Mouse (Mus musculus) CD4-positive, CD25-positive, alpha-beta regulatory T cell (primary cell): ENCODE measurements around the gene Rcan1. TPM values are rescaled to one million over a fixed set of nuclear protein-coding genes. Genes with fewer than 3 reads are reported as not detected.

Experiments
- polyA plus RNA-seq: library from polyadenylated mRNA; unstranded; fragments of 100-300 nt; shearing (Covaris generic); gene quantifications from one replicate; pipeline ENCODE4 v1.2.1, GENCODE M21; 2017

Rcan1 gene
- polyA plus RNA-seq = 13.5 TPM

DNA sequence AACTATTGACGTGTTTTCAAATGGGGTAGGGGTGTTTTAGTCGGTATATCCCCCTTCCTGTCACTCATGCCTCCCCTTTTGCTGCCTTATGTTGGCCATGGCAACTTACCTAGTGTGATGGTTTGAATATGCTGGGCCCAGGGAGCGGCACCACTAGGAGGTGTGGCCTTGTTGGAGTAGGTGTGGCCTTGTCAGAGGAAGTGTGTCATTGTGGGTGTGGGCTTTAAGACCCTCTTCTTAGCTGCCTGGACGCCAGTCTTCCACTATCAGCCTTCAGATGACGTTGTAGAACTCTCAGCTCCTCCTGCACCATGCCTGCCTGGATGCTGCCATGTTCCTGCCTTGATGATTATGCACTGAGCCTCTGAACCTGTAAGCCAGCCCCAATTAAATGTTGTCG lies at the start of gene Rcan1:
Rcan1 (minus strand) TSS at position 162 of the 400 bp plus-strand sequence.

DNA sequence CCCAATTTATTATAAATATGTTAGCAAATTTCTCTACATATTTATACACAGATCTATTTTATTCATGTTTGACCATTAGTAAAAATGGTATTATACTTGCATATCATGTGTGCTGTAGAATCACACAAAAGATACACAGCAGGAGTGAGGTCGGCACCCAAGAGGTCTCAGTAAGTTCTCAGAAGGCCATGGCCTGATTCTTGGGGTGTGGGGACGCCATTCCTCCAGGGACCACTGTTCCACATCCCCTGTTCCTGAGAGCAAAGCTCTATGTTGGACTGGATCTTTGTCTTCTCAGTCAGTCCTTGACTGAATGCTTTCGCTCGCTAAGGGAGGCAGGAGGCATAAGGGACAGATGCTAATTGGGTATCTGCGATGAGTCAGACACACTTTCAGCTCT lies 14.8 kb upstream of the Rcan1 start, which contains the start of gene Clic6:
Clic6 (plus strand) TSS at position 301 of the 400 bp plus-strand sequence.

DNA sequence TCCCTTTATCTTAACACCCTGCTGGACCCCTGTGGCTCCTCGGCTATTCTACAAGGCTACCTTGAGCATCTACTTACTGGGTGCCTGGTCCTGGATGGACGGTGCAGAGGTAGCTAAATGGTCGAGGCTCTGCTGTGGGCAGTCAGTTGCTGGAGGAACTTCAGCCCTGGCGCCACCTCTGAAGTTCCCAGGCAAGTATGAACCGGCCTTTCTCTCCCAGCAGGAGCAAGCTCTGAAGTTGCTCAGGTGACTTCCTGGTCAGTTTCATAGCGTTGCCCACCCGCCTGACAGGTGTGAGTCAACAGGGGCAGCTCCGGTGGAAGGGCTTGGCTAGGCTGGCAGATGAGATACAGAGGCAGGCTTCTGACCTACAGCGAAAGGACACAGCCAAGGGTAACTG lies 111.4 kb downstream of the Rcan1 start, which contains the start of gene Kcne1:
Kcne1 (minus strand) TSS at position 240 of the 400 bp plus-strand sequence.

Other genes with a start within 250 kb of the Rcan1 start
- not detected for gene Kcne2, start 178.5 kb downstream of the Rcan1 start, polyA plus RNA-seq
- gene Smim11, start 169.6 kb downstream of the Rcan1 start, polyA plus RNA-seq = 115 TPM
- gene Fam243, start 149.4 kb downstream of the Rcan1 start, polyA plus RNA-seq = not detected
- not detected for gene Kcne1, start 111.4 kb downstream of the Rcan1 start, polyA plus RNA-seq
- gene Clic6, start 14.9 kb upstream of the Rcan1 start, polyA plus RNA-seq = not detected